Mouse (Mus musculus) layer of hippocampus, adult 2 months (tissue): ENCODE data around the gene Fam131b. TPM values are rescaled to one million over a fixed set of nuclear protein-coding genes. Genes with fewer than 3 reads are reported as not detected.
A peak's percentile ranks its signal among the peaks of the same experiment; 100 is the strongest.

ENCODE experiments used
- DNase-seq, 2 experiments: peaks; one replicate each; pipeline ENCODE4 v3.0.0; 2022; ENCODE audit warnings: low spot score in 2 of 2
- H3K27ac ChIP-seq: fragments of 200-600 bp; 2 replicates; pipeline ENCODE4 v1.8.1; 2022
- H3K4me3 ChIP-seq: fragments of 200-600 bp; 2 replicates; pipeline ENCODE4 v1.8.1; 2022; ENCODE audit warnings: mild to moderate bottlenecking
- CTCF ChIP-seq: fragments of 200-600 bp; conservative IDR thresholded peaks from 2 replicates; pipeline ENCODE4 v1.8.1; 2022; ENCODE audit warnings: antibody characterized with exemption, mild to moderate bottlenecking, moderate library complexity
- total RNA-seq, 2 experiments: library from RNA; stranded (reverse); gene quantifications; 2 replicates each; pipeline ENCODE4 v1.2.3; 2021

The Fam131b gene
- total RNA-seq, 2 experiments from 2014 or later = 76.1 to 76.4 TPM

- DNase-seq = no peak
- Histone ChIP-seq H3K4me3 (no peak overlapping the region), H3K27ac (no peak overlapping the region)
- no peak for TF ChIP-seq CTCF
Observed at GRCm38 (mm10) chr6:42362074-42362473, 37.6 kb upstream of the Fam131b start.

GRCm38 (mm10) chr6:42361041-42361895 is 36.8 kb upstream of the Fam131b start:
- Histone ChIP-seq H3K27ac (no peak overlapping the region), H3K4me3 (no peak overlapping the region)
- TF ChIP-seq CTCF = no peak
- DNase-seq = no peak

GRCm38 (mm10) chr6:42360231-42360840 is 35.9 kb upstream of the Fam131b start:
- H3K27ac ChIP-seq = no peak overlapping the region
- no peak for DNase-seq
- TF ChIP-seq CTCF = no peak
- no peak overlapping the region for H3K4me3 ChIP-seq

- Histone ChIP-seq H3K27ac (no peak overlapping the region), H3K4me3 (no peak overlapping the region)
- DNase-seq = no peak
- no peak for TF ChIP-seq CTCF
Observed at GRCm38 (mm10) chr6:42359364-42360147, 35.1 kb upstream of the Fam131b start.

GRCm38 (mm10) chr6:42358901-42359300 is 34.5 kb upstream of the Fam131b start:
- no peak for TF ChIP-seq CTCF
- no peak overlapping the region for H3K4me3 ChIP-seq
- no peak overlapping the region for H3K27ac ChIP-seq
- DNase-seq = no peak

GRCm38 (mm10) chr6:42357901-42358300 is 33.5 kb upstream of the Fam131b start:
- DNase-seq = no peak
- TF ChIP-seq CTCF = no peak
- Histone ChIP-seq H3K27ac (no peak overlapping the region), H3K4me3 (no peak overlapping the region)

DNA sequence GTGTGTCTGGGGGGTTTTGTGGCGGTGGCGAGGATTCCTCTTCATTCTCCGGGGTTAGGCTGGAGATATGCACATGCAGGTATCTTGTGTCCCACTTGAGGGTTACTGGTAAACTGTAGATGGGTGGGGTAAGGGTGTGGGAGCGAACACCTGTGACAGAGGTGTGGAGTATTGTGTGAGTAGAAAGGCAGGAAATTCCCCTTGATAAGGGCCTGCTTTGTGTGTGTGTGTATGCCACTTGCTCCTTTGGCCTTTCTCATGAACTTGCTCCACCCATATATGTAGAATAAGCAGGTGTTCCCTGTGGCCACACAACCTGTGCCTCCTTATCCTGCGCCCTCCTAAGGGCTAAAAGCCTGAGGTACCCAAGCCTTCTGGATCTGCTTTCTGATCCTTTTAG is 32.5 kb upstream of the Fam131b start:
- no peak for DNase-seq
- H3K27ac ChIP-seq = no peak overlapping the region
- H3K4me3 ChIP-seq = no peak overlapping the region
- TF ChIP-seq CTCF = no peak

DNA sequence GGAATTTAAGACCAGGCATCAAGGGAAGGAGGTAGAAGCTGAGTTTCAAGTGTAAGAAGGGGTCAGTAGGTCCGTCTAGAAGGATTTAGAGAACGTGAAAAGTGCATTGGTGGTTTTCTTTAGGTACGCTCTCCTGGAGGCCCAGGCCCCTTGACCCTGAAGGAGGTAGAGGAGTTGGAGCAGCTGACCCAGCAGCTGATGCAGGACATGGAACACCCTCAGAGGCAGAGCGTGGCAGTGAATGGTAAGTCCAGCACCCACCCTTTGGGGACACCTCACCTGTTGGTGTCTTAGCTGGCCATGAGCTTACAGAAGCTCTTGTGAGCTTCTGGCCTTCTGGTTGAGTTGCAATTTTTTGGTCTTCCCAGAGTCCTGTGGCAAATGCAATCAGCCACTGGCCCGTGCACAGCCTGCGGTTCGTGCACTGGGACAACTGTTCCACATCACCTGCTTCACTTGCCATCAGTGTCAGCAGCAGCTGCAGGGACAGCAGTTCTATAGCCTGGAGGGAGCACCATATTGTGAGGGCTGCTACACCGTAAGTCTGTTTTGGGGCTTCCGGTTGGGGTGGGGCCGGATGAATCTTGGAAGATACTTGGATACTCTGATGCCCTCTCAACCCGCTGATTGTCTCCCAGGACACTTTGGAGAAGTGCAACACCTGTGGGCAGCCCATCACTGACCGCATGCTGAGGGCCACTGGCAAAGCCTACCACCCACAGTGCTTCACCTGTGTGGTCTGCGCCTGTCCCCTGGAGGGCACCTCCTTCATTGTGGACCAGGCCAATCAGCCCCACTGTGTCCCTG is 31.6 kb upstream of the Fam131b start:
- TF ChIP-seq CTCF = no peak
- DNase-seq = no peak
- Histone ChIP-seq H3K4me3 (no peak overlapping the region), H3K27ac (no peak overlapping the region)

GRCm38 (mm10) chr6:42355366-42355765 is 30.9 kb upstream of the Fam131b start:
- no peak for DNase-seq
- Histone ChIP-seq H3K27ac (no peak overlapping the region), H3K4me3 (no peak overlapping the region)
- TF ChIP-seq CTCF = no peak

- H3K27ac ChIP-seq = peak overlapping the region; percentile 28; the same call in 1 of the 2 replicates
- H3K4me3 ChIP-seq = no peak overlapping the region
- DNase-seq = no peak
- no peak for TF ChIP-seq CTCF
Observed at GRCm38 (mm10) chr6:42354076-42355019, 29.9 kb upstream of the Fam131b start.

- Histone ChIP-seq H3K27ac (no peak overlapping the region; the same call in 1 of the 2 replicates), H3K4me3 (no peak overlapping the region)
- TF ChIP-seq CTCF = no peak
- DNase-seq = no peak
Observed at GRCm38 (mm10) chr6:42353180-42353579, 28.7 kb upstream of the Fam131b start.
